Comparison of ENCODE assay signal across 41 mouse cellular contexts in the genomic region with DNA sequence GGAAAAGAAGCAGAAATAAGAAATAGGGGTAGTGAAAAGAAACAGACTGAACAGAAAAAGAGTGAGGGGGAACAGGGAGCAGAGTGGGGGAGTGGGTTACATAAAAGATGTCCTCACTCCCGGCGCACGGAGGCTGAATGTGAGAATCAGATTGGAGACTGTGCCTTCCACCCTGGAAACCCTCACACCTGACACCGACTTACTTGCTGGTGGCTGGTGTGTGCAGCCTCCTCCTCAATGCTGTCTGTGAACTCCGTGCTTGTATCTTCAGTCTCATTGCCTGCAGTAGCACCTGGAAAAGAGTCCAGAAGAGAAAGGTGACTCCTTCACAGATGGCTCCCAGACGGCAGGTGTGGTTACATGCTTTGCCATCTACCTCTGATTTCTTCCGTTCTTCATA. TPM values are rescaled to one million over a fixed set of nuclear protein-coding genes. Genes with fewer than 3 reads are reported as not detected.
"Had no signal": no experiment of that assay in that cellular context is flagged by ENCODE, and none has a peak within 500 bp of the region (broad histone marks: within the 10 kb centered on the region; RNA-seq: fewer than 3 reads in every experiment).

No protein-coding gene starts in this region.

- H3K4me2 ChIP-seq: heart, embryonic 13.5 days; heart, embryonic 15.5 days; hindbrain, embryonic 13.5 days; hindbrain, embryonic 15.5 days; kidney, embryonic 15.5 days; limb, embryonic 13.5 days; limb, embryonic 15.5 days; liver, embryonic 12.5 days had no signal

- DNase-seq: kidney, adult 11 months; kidney, adult 9 months; kidney, postnatal 14 days; kidney, postnatal 36 days; layer of hippocampus, adult 9-11 months; layer of hippocampus, postnatal 36 days had no signal

- ATAC-seq: intestine, embryonic 16.5 days; liver, embryonic 12.5 days had no signal

- H3K9me3 ChIP-seq: heart, embryonic 13.5 days; heart, embryonic 15.5 days; hindbrain, embryonic 13.5 days; hindbrain, embryonic 15.5 days; kidney, embryonic 15.5 days; limb, embryonic 13.5 days; limb, embryonic 15.5 days; liver, embryonic 12.5 days had no signal

- H3K9ac ChIP-seq: heart, embryonic 13.5 days; heart, embryonic 15.5 days; hindbrain, embryonic 13.5 days; hindbrain, embryonic 15.5 days; kidney, embryonic 15.5 days; limb, embryonic 13.5 days; limb, embryonic 15.5 days; liver, embryonic 12.5 days; liver, embryonic 14.5 days had no signal

- H3K27me3 ChIP-seq: heart, embryonic 13.5 days; heart, embryonic 15.5 days; hindbrain, embryonic 13.5 days; hindbrain, embryonic 15.5 days; kidney, embryonic 15.5 days; limb, embryonic 13.5 days; limb, embryonic 15.5 days; liver, embryonic 12.5 days had no signal

- H3K27ac ChIP-seq: heart, embryonic 13.5 days; heart, embryonic 15.5 days; hindbrain, embryonic 13.5 days; hindbrain, embryonic 15.5 days; hindbrain, postnatal 0 days; kidney, embryonic 15.5 days; kidney, postnatal 0 days; limb, embryonic 13.5 days; limb, embryonic 15.5 days; liver, embryonic 12.5 days; liver, embryonic 14.5 days had no signal

- H3K4me1 ChIP-seq: heart, embryonic 13.5 days; heart, embryonic 15.5 days; hindbrain, embryonic 13.5 days; hindbrain, embryonic 15.5 days; kidney, embryonic 15.5 days; limb, embryonic 13.5 days; limb, embryonic 15.5 days; liver, embryonic 12.5 days had no signal

- H3K36me3 ChIP-seq: hindbrain, embryonic 15.5 days; kidney, embryonic 15.5 days; limb, embryonic 13.5 days; limb, embryonic 15.5 days; liver, embryonic 12.5 days had no signal

- H3K4me3 ChIP-seq: heart, embryonic 13.5 days; heart, embryonic 15.5 days; hindbrain, embryonic 13.5 days; hindbrain, embryonic 15.5 days; kidney, embryonic 15.5 days; limb, embryonic 13.5 days; limb, embryonic 15.5 days; liver, embryonic 12.5 days had no signal

RNA-seq across cellular contexts. Expression of a gene that starts 56.1 kb away (rescaled TPM):
- total RNA-seq: gastrocnemius, adult 18-20 months; gastrocnemius, postnatal 10 days; gastrocnemius, postnatal 25 days; heart, adult 18-20 months; heart, postnatal 14 days; heart, postnatal 36 days; hematopoietic stem cell, adult 5-6 weeks; hindbrain, postnatal 0 days; layer of hippocampus, adult 18-20 months; layer of hippocampus, postnatal 14 days; layer of hippocampus, postnatal 36 days; left cerebral cortex, adult 18-20 months; left cerebral cortex, adult 8-10 months; left cerebral cortex, postnatal 10 days; left cerebral cortex, postnatal 25 days; left cerebral cortex, postnatal 4 days; liver, adult 2 months had no signal
- polyA plus RNA-seq: gonadal fat pad, adult 2 months; heart, embryonic 13.5 days; heart, embryonic 15.5 days; heart, postnatal 0 days; hindbrain, embryonic 11.5 days; hindbrain, embryonic 13.5 days; hindbrain, embryonic 15.5 days; hindbrain, postnatal 0 days; intestine, embryonic 14.5 days; intestine, embryonic 16.5 days; kidney, adult 2 months; kidney, embryonic 15.5 days; kidney, postnatal 0 days; large intestine, adult 2 months; limb, embryonic 11.5 days; limb, embryonic 13.5 days; limb, embryonic 15.5 days; liver, adult 2 months; liver, embryonic 12.5 days; liver, embryonic 14.5 days; liver, embryonic 16.5 days had no signal
